Mouse (Mus musculus): ENCODE results near the gene Ap2m1. TPM values are rescaled to one million over a fixed set of nuclear protein-coding genes. Genes with fewer than 3 reads are reported as not detected.

Gene Ap2m1
- total and polyA plus RNA-seq, 3 experiments: 319 to 415 (median 343) TPM

DNA sequence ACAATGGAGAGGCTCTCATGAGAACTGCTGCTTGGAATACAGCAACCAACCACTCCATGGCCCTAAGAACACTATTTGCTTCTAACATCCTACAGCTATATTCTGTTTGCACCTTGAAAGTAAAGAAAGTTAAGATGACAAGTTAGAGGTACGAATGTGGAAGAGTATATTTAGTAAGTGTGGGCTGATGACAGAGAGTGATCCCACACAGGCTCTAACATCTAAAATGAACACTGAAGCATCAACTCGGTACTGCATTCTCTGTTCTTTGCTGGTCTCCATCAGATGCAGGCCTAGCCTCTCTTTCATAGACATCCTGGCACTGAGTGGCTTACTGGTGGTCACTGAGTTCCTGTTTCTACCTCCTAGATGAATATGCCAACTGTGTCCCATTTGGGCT lies 46.0 kb upstream of the Ap2m1 start:
- Histone ChIP-seq H3K36me3 (replicated peaks in 1 of 2; ENCODE audit: control insufficient read depth in 1 of 2, insufficient read depth in 1 of 2, low read length in 1 of 2) (no peaks in the 10 kb centered on the region), H3K9me3 (replicated peaks; ENCODE audit: low read length) (no peaks in the 10 kb centered on the region), H3K4me2 (ENCODE audit: insufficient read depth, low read depth, poor library complexity, severe bottlenecking) (no peak overlapping the region), H3K4me1 (ENCODE audit: control insufficient read depth in 1 of 2, insufficient read depth in 2 of 2) (peaks cover 2 to 3% of the 10 kb centered on the region in 2 experiments; a peak in 1 of 4 replicates), H3K9ac (ENCODE audit: insufficient read depth, low read depth) (no peak overlapping the region), H3K79me2 (replicated peaks; ENCODE audit: control insufficient read depth, extremely low read depth, insufficient read depth, poor library complexity, severe bottlenecking) (no peaks in the 10 kb centered on the region), H3K27ac (ENCODE audit: insufficient read depth, low read depth) (no peak overlapping the region), H3K27me3 (replicated peaks) (no peaks in the 10 kb centered on the region), H3K4me3 (replicated peaks in 1 of 3; ENCODE audit: low read depth in 2 of 3, low read length in 2 of 3, poor library complexity in 1 of 3) (no peak overlapping the region)
- dilution Hi-C loops (cut with MboI; ENCODE audit: extremely low pct_ligation_motif_present, extremely low pct_unique_long_range_greater_than_20kb, low sequenced_read_pairs): no loop called here
- DNase-seq (ENCODE audit: extremely low read depth): no peak
- in situ Hi-C loops (cut with MboI; ENCODE audit: low pct_ligation_motif_present, low pct_unique_long_range_greater_than_20kb, low sequenced_read_pairs): loop anchor here (25.0 kb wide), 1 partner anchor 277 kb away; no protein-coding TSS in a partner anchor
- TF ChIP-seq JUND (conservative IDR thresholded peaks at IDR 0.05; ENCODE audit: low read depth, low read length): no peak
- no peak for TF ChIP-seq USF1 (IDR thresholded peaks at IDR 0.05; ENCODE audit: low read depth, low read length)
- TF ChIP-seq GABPA (IDR thresholded peaks at IDR 0.05; ENCODE audit: insufficient replicate concordance, low read depth, low read length): no peak
- no peak for TF ChIP-seq MYC (IDR thresholded peaks at IDR 0.05; ENCODE audit: low read depth, low read length)
- no peak for TF ChIP-seq CHD1 (IDR thresholded peaks at IDR 0.05; ENCODE audit: low read depth, low read length)
- TF ChIP-seq JUN (IDR thresholded peaks at IDR 0.05; ENCODE audit: insufficient read depth, low read depth, low read length): no peak
- no peak for TF ChIP-seq MEF2A (IDR thresholded peaks at IDR 0.05; ENCODE audit: borderline replicate concordance, low read depth, low read length)
- TF ChIP-seq TBP (conservative IDR thresholded peaks at IDR 0.05; ENCODE audit: low read depth, low read length): no peak
- TF ChIP-seq UBTF (IDR thresholded peaks at IDR 0.05; ENCODE audit: low read depth, low read length): no peak
- no peak for TF ChIP-seq ETS1 (conservative IDR thresholded peaks at IDR 0.05; ENCODE audit: low read depth, low read length)
- TF ChIP-seq IRF4 (IDR thresholded peaks at IDR 0.05; ENCODE audit: low read depth, low read length): no peak
- TF ChIP-seq ZKSCAN1 (IDR thresholded peaks at IDR 0.05; ENCODE audit: borderline replicate concordance, low read depth, low read length): no peak
- no peak for TF ChIP-seq TCF12 (IDR thresholded peaks at IDR 0.05; ENCODE audit: low read depth, low read length)
- TF ChIP-seq NELFE (IDR thresholded peaks at IDR 0.05; ENCODE audit: low read depth, low read length): no peak
- TF ChIP-seq ZC3H11A (IDR thresholded peaks at IDR 0.05; ENCODE audit: low read depth, low read length): no peak
- no peak for TF ChIP-seq SIN3A (IDR thresholded peaks at IDR 0.05; ENCODE audit: low read length)
- no peak for TF ChIP-seq SMC3 (IDR thresholded peaks at IDR 0.05; ENCODE audit: low read depth, low read length)

DNA sequence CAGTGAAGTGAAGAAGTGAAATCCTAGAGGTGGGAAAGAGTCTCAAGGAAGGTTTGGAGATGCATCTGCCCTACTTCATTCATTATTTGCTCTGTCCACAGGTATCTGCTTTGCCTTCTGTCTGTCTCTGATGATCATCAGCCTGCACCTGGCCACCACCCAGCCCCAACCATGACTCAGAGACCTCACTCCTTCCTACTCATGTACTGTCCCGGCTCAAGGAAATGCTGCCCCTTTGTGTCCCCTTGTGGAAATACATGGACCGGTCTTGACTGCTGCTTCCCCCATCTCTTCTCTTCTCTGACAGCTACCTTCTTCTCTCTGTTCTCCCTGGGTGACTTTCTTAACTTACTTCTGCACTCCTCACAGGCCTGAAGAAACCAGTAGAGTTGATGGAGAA lies 44.7 kb upstream of the Ap2m1 start:
- Histone ChIP-seq H3K79me2 (replicated peaks; ENCODE audit: control insufficient read depth, extremely low read depth, insufficient read depth, poor library complexity, severe bottlenecking) (no peaks in the 10 kb centered on the region), H3K9me3 (replicated peaks; ENCODE audit: low read length) (no peaks in the 10 kb centered on the region), H3K4me1 (ENCODE audit: control insufficient read depth in 1 of 2, insufficient read depth in 2 of 2) (peaks cover 2 to 3% of the 10 kb centered on the region in 2 experiments; a peak in 1 of 4 replicates), H3K4me3 (replicated peaks in 1 of 3; ENCODE audit: low read depth in 2 of 3, low read length in 2 of 3, poor library complexity in 1 of 3) (no peak overlapping the region), H3K27ac (ENCODE audit: insufficient read depth, low read depth) (no peak overlapping the region), H3K36me3 (replicated peaks in 1 of 2; ENCODE audit: control insufficient read depth in 1 of 2, insufficient read depth in 1 of 2, low read length in 1 of 2) (no peaks in the 10 kb centered on the region), H3K9ac (ENCODE audit: insufficient read depth, low read depth) (no peak overlapping the region), H3K4me2 (ENCODE audit: insufficient read depth, low read depth, poor library complexity, severe bottlenecking) (no peak overlapping the region), H3K27me3 (replicated peaks) (no peaks in the 10 kb centered on the region)
- peak; percentile 61 for DNase-seq (ENCODE audit: extremely low read depth)
- dilution Hi-C loops (cut with MboI; ENCODE audit: extremely low pct_ligation_motif_present, extremely low pct_unique_long_range_greater_than_20kb, low sequenced_read_pairs) (no loop called here), in situ Hi-C loops (cut with MboI; ENCODE audit: low pct_ligation_motif_present, low pct_unique_long_range_greater_than_20kb, low sequenced_read_pairs) (loop anchor here (25.0 kb wide), 1 partner anchor 278 kb away; no protein-coding TSS in a partner anchor)
- TF ChIP-seq ZC3H11A (IDR thresholded peaks at IDR 0.05; ENCODE audit: low read depth, low read length) (no peak), CTCF (conservative IDR thresholded peaks at IDR 0.05 in 1 of 2, IDR thresholded peaks at IDR 0.05 in 1 of 2; ENCODE audit: low read depth in 2 of 2, low read length in 2 of 2) (peak in 1 of 2 experiments; percentile 72; a peak in 2 of 4 replicates), GABPA (IDR thresholded peaks at IDR 0.05; ENCODE audit: insufficient replicate concordance, low read depth, low read length) (no peak), IRF4 (IDR thresholded peaks at IDR 0.05; ENCODE audit: low read depth, low read length) (no peak), MAZ (IDR thresholded peaks at IDR 0.05; ENCODE audit: low read depth, low read length) (no peak), MAFK (IDR thresholded peaks at IDR 0.05; ENCODE audit: insufficient replicate concordance, low read length) (no peak), JUND (conservative IDR thresholded peaks at IDR 0.05; ENCODE audit: low read depth, low read length) (no peak), USF2 (conservative IDR thresholded peaks at IDR 0.05; ENCODE audit: low read depth, low read length) (no peak), ELF1 (IDR thresholded peaks at IDR 0.05; ENCODE audit: low read depth, low read length) (no peak), TCF12 (IDR thresholded peaks at IDR 0.05; ENCODE audit: low read depth, low read length) (no peak), MAX (IDR thresholded peaks at IDR 0.05; ENCODE audit: low read length) (no peak), CHD2 (IDR thresholded peaks at IDR 0.05; ENCODE audit: low read length) (no peak), SIN3A (IDR thresholded peaks at IDR 0.05; ENCODE audit: low read length) (no peak), PAX5 (IDR thresholded peaks at IDR 0.05; ENCODE audit: low read length) (no peak), RAD21 (IDR thresholded peaks at IDR 0.05; ENCODE audit: low read depth, low read length) (peak; percentile 78), SMC3 (IDR thresholded peaks at IDR 0.05; ENCODE audit: low read depth, low read length) (peak; percentile 62), BHLHE40 (IDR thresholded peaks at IDR 0.05; ENCODE audit: low read depth, low read length) (no peak), KAT2A (IDR thresholded peaks at IDR 0.05; ENCODE audit: insufficient replicate concordance, low read length) (no peak), NELFE (IDR thresholded peaks at IDR 0.05; ENCODE audit: low read depth, low read length) (no peak), E2F4 (IDR thresholded peaks at IDR 0.05; ENCODE audit: insufficient replicate concordance, low read depth, low read length) (no peak), ZKSCAN1 (IDR thresholded peaks at IDR 0.05; ENCODE audit: borderline replicate concordance, low read depth, low read length) (no peak), POLR2AphosphoS2 (IDR thresholded peaks at IDR 0.05; ENCODE audit: low read depth, low read length) (no peak)

Measured in CH12.LX (cell line).